Mouse (Mus musculus): ENCODE measurements around the gene Prkca.

DNA sequence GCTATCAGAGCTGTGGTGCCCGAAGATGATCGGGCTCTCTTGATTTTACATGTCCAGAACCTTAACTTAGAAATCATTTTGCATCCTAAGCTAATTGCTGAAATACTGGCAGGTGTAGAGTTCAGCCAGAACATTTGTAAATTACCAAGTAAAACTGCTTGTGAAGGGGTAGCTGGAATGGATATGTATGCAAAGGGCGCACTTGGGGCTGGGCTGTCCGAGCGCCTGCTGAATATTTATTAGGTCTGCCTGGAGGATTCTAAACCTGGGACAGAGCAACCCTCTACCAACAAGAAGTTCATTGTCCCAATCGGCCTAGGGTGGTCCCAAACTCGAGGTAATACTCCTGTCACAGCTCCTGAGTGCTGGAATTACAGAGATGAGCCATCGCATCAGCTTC lies 1.0 kb upstream of the Prkca start:
- TF ChIP-seq POLR2A (IDR thresholded peaks at IDR 0.05; ENCODE audit: insufficient read depth, low read depth, low read length), result no peak
- no peak for TF ChIP-seq CTCF (IDR thresholded peaks at IDR 0.05)

Measured in heart, adult 2 months (tissue).